Mouse (Mus musculus) gastrocnemius, adult 2 months (tissue): ENCODE results near the gene Kat6b. TPM values are rescaled to one million over a fixed set of nuclear protein-coding genes. Genes with fewer than 3 reads are reported as not detected.
"Not testable (repeated sequence)": the region's sequence is repeated elsewhere in the genome, so short reads cannot be mapped to it uniquely, and the experiment has no call there.

ENCODE experiments used
- DNase-seq: peaks from one replicate; pipeline ENCODE4 v3.0.0; 2022
- H3K27ac ChIP-seq: fragments of 200-600 bp; 2 replicates; pipeline ENCODE4 v1.8.1; 2022; ENCODE audit warnings: mild to moderate bottlenecking
- H3K4me3 ChIP-seq: fragments of 200-600 bp; 2 replicates; pipeline ENCODE4 v1.8.1; 2022; ENCODE audit warnings: mild to moderate bottlenecking, moderate library complexity
- CTCF ChIP-seq: fragments of 200-600 bp; IDR thresholded peaks from 2 replicates; pipeline ENCODE4 v1.8.1; 2022; ENCODE audit warnings: antibody characterized with exemption, mild to moderate bottlenecking, moderate library complexity
- intact Hi-C: fragments of 180-260 bp; cut with DNase I; formaldehyde crosslinking; loops from one replicate; pipeline ENCODE4 v1.15.1; 2025
- total RNA-seq, 2 experiments: library from RNA; stranded (reverse); gene quantifications; 2 replicates each; pipeline ENCODE4 v1.2.3; 2021

Gene Kat6b
- total RNA-seq, 2 experiments from 2014 or later = 22.2 to 26.0 TPM

DNA sequence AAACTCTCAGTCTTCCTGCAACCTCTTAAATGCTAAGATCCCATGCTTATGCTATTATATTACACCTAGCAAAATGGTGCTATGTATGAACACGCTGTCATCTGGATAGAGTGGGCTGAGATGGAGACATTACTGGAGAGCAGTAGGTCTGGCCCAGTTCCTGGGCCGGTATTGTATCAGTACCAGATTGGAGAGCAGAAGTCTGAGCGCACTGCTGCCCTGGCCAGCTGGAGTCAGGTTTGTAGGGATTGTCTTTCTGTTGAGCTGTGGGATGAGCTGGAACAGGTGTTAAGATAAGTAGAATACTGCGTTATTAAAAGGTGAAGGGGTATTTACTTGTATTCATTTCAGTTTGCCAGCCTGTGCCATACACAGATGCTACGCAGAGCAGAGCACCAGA, 34.3 kb downstream of the Kat6b start:
- peak; percentile 42 for DNase-seq
- intact Hi-C loops = no loop called here
- peak overlapping the region; percentile 46 for H3K27ac ChIP-seq
- H3K4me3 ChIP-seq = no peak overlapping the region
- TF ChIP-seq CTCF = no peak

DNA sequence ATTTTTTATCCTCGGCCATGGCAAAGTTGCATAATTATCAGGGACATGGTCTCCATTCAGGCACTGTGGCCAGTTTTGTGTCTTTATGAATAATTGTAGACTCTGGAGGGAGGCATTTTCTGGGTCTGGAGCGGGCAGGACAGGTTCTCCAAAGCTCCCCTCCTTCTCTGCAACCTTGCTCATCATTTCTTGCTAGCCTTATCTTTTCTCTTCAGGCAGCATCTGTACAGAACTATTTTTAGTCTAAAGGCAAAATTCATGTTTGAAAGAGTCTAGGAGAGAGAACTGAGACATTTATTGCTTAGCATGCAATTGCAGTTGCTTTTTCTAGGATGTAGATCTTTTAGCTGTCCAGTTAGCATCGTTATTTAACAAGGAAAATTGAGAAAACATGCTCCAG, 38.1 kb downstream of the Kat6b start:
- Histone ChIP-seq H3K27ac (0 out of 2 replicates have a peak overlapping the region, but pooled peaks have one; percentile 16), H3K4me3 (no peak overlapping the region)
- TF ChIP-seq CTCF = no peak
- DNase-seq = no peak
- intact Hi-C loops = no loop called here

DNA sequence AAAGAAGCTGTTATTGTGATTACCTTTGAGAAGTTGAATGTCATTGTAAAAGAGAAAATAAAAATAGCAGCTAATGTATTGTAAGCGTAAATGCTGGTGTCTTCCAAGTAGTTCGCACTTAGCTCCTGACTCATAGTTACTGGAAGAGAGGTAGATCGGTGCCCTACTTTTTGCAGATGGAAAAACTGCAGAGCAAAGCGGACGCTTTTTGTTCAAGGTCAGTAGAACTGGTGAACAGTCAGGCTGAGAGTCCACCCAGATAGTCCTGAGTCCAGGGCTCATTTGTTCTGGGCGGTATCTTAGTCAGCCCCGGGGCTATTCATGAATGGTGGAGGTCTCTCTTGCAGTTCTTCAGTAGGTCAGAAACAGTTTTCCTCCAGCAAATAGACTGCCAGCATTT, 39.3 kb downstream of the Kat6b start:
- H3K27ac ChIP-seq = peak overlapping the region; percentile 83
- DNase-seq = no peak
- intact Hi-C loops = loop anchor here (5.0 kb wide), 1 partner anchor 37 kb away; no protein-coding TSS in a partner anchor
- no peak for TF ChIP-seq CTCF
- H3K4me3 ChIP-seq = peak overlapping the region; percentile 25

DNA sequence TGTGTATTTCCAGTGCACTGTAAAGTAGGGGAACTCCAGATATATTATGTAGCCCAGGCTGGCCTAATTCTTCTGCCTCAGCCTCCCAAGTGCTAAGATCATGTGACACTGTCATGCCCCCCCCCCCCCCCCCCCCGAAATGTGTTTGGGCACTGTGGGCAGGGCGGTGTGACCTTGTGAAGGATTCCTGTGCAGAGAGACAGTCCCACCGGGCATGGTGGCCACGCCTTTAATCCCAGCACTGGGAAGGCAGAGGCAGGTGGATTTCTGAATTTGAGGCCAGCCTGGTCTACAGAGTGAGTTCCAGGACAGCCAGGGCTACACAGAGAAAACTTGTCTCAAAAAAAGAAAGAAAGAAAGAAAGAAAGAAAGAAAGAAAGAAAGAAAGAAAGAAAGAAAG, 40.3 kb downstream of the Kat6b start:
- peak overlapping the region; percentile 83 for H3K27ac ChIP-seq
- H3K4me3 ChIP-seq, DNase-seq: not testable (repeated sequence)
- intact Hi-C loops = loop anchor here (5.0 kb wide), 1 partner anchor 36 kb away; no protein-coding TSS in a partner anchor

DNA sequence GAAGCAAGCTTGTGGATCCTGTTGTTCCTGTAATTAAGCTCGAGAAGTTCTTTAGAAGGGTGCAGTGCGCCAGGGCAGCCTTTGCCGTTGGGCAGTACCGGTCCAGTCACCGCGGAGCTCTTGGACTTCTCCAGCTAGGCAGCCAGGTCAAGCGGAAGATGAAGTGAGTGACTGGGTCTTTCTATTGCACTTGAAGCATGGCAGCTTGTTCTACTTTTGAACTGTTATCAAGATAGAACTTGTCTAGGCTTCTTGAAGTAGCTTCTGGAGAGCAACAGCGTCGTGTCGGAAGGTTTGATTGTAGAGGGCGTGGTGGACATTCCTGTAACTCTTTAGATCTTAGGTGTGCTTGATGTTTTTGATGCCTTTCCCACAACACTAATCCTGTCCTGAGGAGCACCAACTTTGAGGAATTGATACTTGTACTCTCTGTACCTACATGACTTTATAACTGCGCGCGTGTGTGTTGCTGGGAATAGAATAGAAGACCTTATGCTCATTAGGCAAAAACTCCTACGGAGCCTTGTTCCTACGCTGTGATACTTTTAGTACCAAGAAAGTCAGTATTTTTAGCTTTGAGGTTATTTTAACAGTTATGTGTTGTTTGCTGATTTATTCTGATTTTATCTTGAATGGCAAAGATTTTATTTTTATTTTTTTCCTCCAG, 41.2 kb downstream of the Kat6b start:
- intact Hi-C loops = loop anchor here (5.0 kb wide), 1 partner anchor 35 kb away; no protein-coding TSS in a partner anchor
- Histone ChIP-seq H3K27ac (peak overlapping the region; percentile 83), H3K4me3 (no peak overlapping the region)
- no peak for TF ChIP-seq CTCF
- no peak for DNase-seq

DNA sequence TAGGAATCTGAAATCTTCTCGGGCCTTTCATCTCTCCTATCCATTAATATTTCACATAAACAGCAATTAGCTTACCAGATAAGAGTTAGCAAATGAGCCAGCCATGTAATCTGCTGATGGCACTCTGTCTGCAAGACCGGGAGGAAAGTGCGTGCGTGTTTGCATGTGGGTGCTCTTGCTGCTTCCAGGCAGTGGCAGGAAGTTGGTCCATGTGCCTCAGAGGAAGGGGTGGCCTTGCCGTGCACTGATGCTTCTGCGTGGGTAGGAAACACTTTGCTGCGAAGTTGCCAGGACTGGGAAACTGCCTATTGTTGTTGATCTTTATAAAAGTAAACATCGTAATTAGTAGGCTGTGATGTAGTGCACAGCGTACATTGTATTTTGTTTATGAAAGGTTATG, 42.0 kb downstream of the Kat6b start:
- DNase-seq = peak; percentile 33
- intact Hi-C loops = loop anchor here (5.0 kb wide), 1 partner anchor 34 kb away; no protein-coding TSS in a partner anchor
- TF ChIP-seq CTCF = no peak
- peak overlapping the region; percentile 38 for H3K4me3 ChIP-seq
- peak overlapping the region; percentile 83 for H3K27ac ChIP-seq

DNA sequence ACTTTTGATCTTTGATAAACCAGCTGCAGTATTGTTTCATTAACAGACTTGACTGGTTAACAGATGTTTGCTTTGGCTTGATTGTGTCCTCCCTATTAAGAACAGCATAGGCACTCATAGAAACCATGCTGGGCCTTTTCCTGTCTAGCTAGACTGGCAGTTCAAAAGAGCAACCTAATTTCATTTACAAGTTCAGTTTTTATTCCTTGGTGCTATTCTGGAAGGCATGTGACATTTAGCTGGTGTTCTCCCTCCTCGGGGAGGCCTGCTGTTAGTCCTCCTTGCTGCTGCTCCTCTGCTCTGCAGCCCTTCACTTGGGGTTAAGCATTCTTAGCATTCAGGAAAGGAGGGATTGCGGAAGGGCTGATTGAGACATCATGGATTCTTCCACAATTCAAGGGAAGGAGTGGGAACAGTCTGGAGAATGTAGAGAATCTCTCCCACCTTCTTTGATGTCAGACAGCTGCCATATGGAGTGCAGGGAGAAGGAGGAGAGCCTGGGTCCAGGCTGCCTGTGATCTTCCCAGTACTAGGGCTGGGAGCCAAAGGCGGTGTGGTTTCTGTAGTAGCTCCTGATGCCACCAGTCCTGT, 42.7 kb downstream of the Kat6b start:
- peak overlapping the region; percentile 83 for H3K27ac ChIP-seq
- H3K4me3 ChIP-seq = peak overlapping the region; percentile 38
- intact Hi-C loops = loop anchor here (5.0 kb wide), 1 partner anchor 33 kb away; no protein-coding TSS in a partner anchor
- peak; percentile 61 for DNase-seq
- no peak for TF ChIP-seq CTCF

DNA sequence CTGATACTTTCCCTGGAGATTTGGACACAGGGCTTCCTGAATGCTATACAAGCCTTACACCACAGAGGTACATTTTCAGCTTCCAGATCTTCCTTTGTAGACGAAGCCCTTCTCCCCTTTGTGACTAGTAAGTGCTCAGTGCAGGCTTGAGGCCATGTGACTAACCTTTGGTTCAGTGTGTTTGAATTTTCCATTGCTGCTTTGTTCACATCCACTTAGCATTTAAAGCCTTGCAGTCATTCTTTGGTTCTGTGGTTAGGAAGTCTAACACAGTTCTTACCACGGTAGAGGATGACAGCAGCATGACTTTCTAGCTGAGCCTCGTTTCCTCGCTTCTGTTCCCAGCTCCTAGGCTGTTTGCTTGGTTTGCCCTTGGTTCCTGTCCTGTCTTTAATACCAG, 44.4 kb downstream of the Kat6b start:
- no peak for TF ChIP-seq CTCF
- H3K27ac ChIP-seq = peak overlapping the region; percentile 68
- no peak for DNase-seq
- H3K4me3 ChIP-seq = no peak overlapping the region
- intact Hi-C loops = no loop called here

DNA sequence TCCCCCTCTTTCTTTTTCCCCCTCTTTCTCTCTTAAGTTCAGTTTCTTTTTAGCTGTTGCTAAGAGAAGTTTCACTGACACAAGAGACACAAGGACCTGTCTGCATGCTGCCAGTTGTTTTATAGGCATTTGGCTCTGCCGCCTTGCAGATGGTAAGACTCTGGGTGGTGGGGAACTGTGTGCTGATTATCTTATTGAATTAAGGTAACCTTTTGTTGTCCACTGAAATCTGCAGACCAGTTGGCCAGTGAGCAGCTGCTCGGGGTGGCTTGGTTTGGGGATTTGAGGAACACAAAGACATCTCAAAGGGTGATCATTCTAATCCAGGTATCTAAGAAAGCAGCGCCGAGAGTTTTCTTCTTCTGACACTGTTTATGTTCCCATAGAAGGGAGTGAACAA, 52.3 kb downstream of the Kat6b start:
- no peak overlapping the region for H3K4me3 ChIP-seq
- peak overlapping the region; percentile 25; the same call in 1 of the 2 replicates for H3K27ac ChIP-seq
- TF ChIP-seq CTCF = no peak
- intact Hi-C loops = no loop called here
- DNase-seq = no peak

DNA sequence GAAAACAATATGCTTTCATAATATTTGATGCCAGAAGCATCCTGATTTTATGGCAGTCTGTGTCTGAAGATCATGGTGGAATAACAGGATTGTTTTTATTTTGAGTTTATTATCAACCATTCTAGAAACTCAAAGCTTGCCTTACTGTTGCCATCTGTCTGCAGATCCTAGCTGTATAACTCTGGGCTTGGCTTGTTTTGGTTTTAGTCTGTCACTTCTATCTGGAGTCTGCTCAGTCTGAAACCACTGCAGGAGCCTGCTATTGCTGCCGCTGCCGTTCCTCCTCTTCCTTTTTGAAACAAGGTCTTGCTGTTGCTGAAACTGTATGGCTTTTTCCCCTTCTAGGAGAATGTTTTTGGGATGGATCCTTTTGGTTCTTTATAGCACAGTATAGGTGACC, 52.8 kb downstream of the Kat6b start:
- no peak for TF ChIP-seq CTCF
- no peak for DNase-seq
- Histone ChIP-seq H3K4me3 (no peak overlapping the region), H3K27ac (peak overlapping the region; percentile 44; the same call in 1 of the 2 replicates)
- intact Hi-C loops = no loop called here

DNA sequence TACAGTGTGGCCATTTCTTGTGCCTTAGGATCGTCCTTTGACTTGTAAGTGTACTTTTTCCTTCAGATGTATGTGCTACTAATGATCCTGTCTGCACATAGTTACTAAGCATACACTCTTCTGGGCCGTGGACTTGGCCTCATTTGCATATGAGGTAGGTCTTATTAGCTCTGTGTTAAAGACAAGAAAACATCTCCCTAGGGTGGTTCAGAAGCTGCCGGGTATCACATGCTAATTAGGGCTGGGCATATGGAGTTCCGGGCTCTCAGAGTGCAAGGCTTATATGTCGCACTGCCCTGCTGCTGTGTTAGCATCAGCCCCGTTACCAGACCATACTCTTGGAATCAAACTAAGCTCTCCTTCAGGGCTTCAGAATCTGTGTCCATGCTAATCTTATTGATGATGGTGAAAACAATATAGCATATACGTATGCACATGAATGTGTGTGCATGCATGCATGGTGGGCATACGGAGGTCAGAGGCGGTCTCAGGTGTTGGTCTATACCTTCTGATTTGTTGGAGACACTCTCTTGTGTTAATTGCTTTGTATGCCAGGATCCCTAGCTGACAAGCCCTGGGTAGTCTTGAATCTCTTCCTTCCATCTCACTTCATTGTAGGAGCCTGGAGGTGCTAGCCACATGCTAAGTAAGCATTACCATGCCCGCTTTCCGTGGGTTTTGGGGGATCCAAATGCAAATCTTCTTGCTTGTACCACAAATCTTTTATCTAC, 53.5 kb downstream of the Kat6b start:
- no peak overlapping the region for H3K4me3 ChIP-seq
- H3K27ac ChIP-seq = peak overlapping the region; percentile 44; the same call in 1 of the 2 replicates
- DNase-seq = no peak
- no peak for TF ChIP-seq CTCF
- intact Hi-C loops = no loop called here

DNA sequence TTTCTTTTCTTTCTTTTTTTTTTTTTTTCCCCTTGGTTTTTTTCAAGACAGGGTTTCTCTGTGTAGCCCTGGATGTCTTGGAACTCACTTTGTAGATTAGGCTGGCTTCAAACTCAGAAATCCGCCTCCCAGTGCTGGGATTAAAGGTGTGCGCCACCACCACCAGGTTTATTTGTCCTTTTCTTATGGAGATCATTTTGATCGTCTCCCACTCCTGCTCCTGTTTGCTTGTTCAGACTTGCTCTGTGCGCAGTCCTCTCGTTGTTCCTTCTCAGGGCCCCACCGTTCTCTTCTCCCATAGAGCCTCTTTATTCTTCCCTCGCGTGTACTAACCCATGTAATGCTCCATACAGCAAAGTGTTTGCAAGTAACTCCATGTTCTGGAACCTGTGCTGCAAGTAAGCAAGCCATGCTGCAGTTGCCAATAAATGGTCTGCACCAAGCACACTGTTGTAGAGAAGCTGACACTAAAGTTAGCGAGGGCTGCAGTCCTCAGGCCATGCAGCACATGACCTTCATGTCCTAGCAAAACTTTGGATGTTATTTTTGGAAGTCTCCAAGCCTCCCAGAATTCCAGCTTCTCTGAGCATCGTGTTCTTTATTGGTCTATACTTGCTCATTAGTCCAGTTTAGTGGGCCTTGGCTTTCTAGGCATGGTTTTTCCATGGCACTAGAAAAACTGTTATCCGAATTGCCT, 55.4 kb downstream of the Kat6b start:
- H3K4me3 ChIP-seq = no peak overlapping the region
- TF ChIP-seq CTCF = no peak
- DNase-seq = no peak
- intact Hi-C loops = no loop called here
- H3K27ac ChIP-seq = peak overlapping the region; percentile 69
